Mouse (Mus musculus): ENCODE measurements around the gene Prkar2a. TPM values are rescaled to one million over a fixed set of nuclear protein-coding genes. Genes with fewer than 3 reads are reported as not detected.
"Not testable (repeated sequence)": the region's sequence is repeated elsewhere in the genome, so short reads cannot be mapped to it uniquely, and the experiment has no call there.

Gene Prkar2a
- 57.1 and 67.6 TPM in 2 replicates for polyA plus RNA-seq (2016; fragmentation: Nextera tagmentation; extraction: Ambion mirVana)

- ATAC-seq (ENCODE audit: low FRiP score, low read depth): no peak
- Histone ChIP-seq H3K36me3 (no peaks in the 10 kb centered on the region), H3K4me2 (replicated peaks) (peak within 1 kb of the TSS; percentile 9; the same call in 1 of the 2 replicates), H3K27ac (replicated peaks) (peak within 1 kb of the TSS; percentile 71), H3K27me3 (peaks cover 17% of the 10 kb centered on the region), H3K9me3 (no peaks in the 10 kb centered on the region), H3K4me1 (peaks cover 49% of the 10 kb centered on the region), H3K4me3 (no peak within 1 kb of the TSS), H3K9ac (replicated peaks) (no peak within 1 kb of the TSS)
- 13% methylated on average over 1 of the region's 1 CpGs for WGBS
These were observed at the start of gene Prkar2a for GRCm38 (mm10) chr9:108689106-108689505. Gene Prkar2a (plus strand): TSS chr9:108689314.

GRCm38 (mm10) chr9:108639825-108640224, 49.3 kb upstream of the Prkar2a start:
- Histone ChIP-seq H3K4me3 (no peak overlapping the region), H3K27ac (replicated peaks) (no peak overlapping the region), H3K4me1 (no peaks in the 10 kb centered on the region), H3K9me3 (no peaks in the 10 kb centered on the region), H3K36me3 (peaks cover 35% of the 10 kb centered on the region), H3K27me3 (no peaks in the 10 kb centered on the region), H3K9ac (replicated peaks) (no peak overlapping the region), H3K4me2 (replicated peaks) (no peak overlapping the region)
- ATAC-seq (ENCODE audit: low FRiP score, low read depth): no peak
- 88% methylated on average over 2 of the region's 2 CpGs for WGBS

GRCm38 (mm10) chr9:108648166-108648565, 40.9 kb upstream of the Prkar2a start:
- Histone ChIP-seq H3K4me3 (peak overlapping the region; percentile 92), H3K4me1 (peaks cover 16% of the 10 kb centered on the region), H3K9ac (replicated peaks) (peak overlapping the region; percentile 72), H3K9me3 (no peaks in the 10 kb centered on the region), H3K27ac (replicated peaks) (no peak overlapping the region), H3K36me3 (peaks cover 3% of the 10 kb centered on the region; the same call in 1 of the 2 replicates), H3K4me2 (replicated peaks) (peak overlapping the region; percentile 91), H3K27me3 (no peaks in the 10 kb centered on the region)
- ATAC-seq (ENCODE audit: low FRiP score, low read depth): no peak
- WGBS: 51% methylated on average over 10 of the region's 10 CpGs

- H3K36me3 ChIP-seq: no peaks in the 10 kb centered on the region
- H3K27ac ChIP-seq (replicated peaks): peak within 1 kb of the TSS; percentile 88
- H3K9ac ChIP-seq (replicated peaks): peak within 1 kb of the TSS; percentile 72
- H3K9me3 ChIP-seq: no peaks in the 10 kb centered on the region
- peak; percentile 98 for ATAC-seq (ENCODE audit: low FRiP score, low read depth)
- peaks cover 16% of the 10 kb centered on the region for H3K4me1 ChIP-seq
- H3K4me3 ChIP-seq: peak within 1 kb of the TSS; percentile 92
- H3K4me2 ChIP-seq (replicated peaks): peak within 1 kb of the TSS; percentile 91
- H3K27me3 ChIP-seq: no peaks in the 10 kb centered on the region
- under 1% methylated on average over 109 of the region's 112 CpGs for WGBS
These were observed 40.2 kb upstream of the Prkar2a start, which contains the start of gene Arih2 for GRCm38 (mm10) chr9:108648611-108649560. Gene Arih2 (minus strand): TSS chr9:108649386.

GRCm38 (mm10) chr9:108649561-108650440, 39.3 kb upstream of the Prkar2a start:
- Histone ChIP-seq H3K9me3 (no peaks in the 10 kb centered on the region), H3K9ac (replicated peaks) (peak overlapping the region; percentile 72), H3K27ac (replicated peaks) (peak overlapping the region; percentile 88), H3K4me1 (peaks cover 16% of the 10 kb centered on the region), H3K36me3 (no peaks in the 10 kb centered on the region), H3K27me3 (no peaks in the 10 kb centered on the region), H3K4me3 (peak overlapping the region; percentile 92), H3K4me2 (replicated peaks) (peak overlapping the region; percentile 91)
- ATAC-seq (ENCODE audit: low FRiP score, low read depth): no peak; the same call in none of the 2 replicates
- 33% methylated on average over 29 of the region's 29 CpGs for WGBS

GRCm38 (mm10) chr9:108654566-108655464, 34.3 kb upstream of the Prkar2a start:
- no peak overlapping the region for H3K4me2 ChIP-seq (replicated peaks)
- no peaks in the 10 kb centered on the region for H3K9me3 ChIP-seq
- peaks cover 4% of the 10 kb centered on the region for H3K4me1 ChIP-seq
- H3K4me3 ChIP-seq: no peak overlapping the region
- no peaks in the 10 kb centered on the region for H3K27me3 ChIP-seq
- H3K36me3 ChIP-seq: no peaks in the 10 kb centered on the region
- H3K9ac ChIP-seq (replicated peaks): no peak overlapping the region
- 80% methylated on average over 10 of the region's 10 CpGs for WGBS
- no peak for ATAC-seq (ENCODE audit: low FRiP score, low read depth)
- H3K27ac ChIP-seq (replicated peaks): no peak overlapping the region

GRCm38 (mm10) chr9:108655865-108656264, 33.2 kb upstream of the Prkar2a start:
- H3K27ac ChIP-seq (replicated peaks); H3K36me3 ChIP-seq; H3K4me2 ChIP-seq (replicated peaks); H3K9me3 ChIP-seq; H3K9ac ChIP-seq (replicated peaks); ATAC-seq (ENCODE audit: low FRiP score, low read depth); H3K27me3 ChIP-seq; H3K4me3 ChIP-seq; H3K4me1 ChIP-seq: not testable (repeated sequence)
- 82% methylated on average over 7 of the region's 7 CpGs for WGBS

- H3K27me3 ChIP-seq: no peaks in the 10 kb centered on the region
- H3K4me2 ChIP-seq (replicated peaks): peak within 1 kb of the TSS; percentile 82
- peaks cover 11% of the 10 kb centered on the region for H3K4me1 ChIP-seq
- H3K9ac ChIP-seq (replicated peaks): peak within 1 kb of the TSS; percentile 69
- no peak within 1 kb of the TSS for H3K27ac ChIP-seq (replicated peaks)
- 3% methylated on average over 35 of the region's 37 CpGs for WGBS
- peak; percentile 89 for ATAC-seq (ENCODE audit: low FRiP score, low read depth)
- H3K4me3 ChIP-seq: peak within 1 kb of the TSS; percentile 64
- H3K9me3 ChIP-seq: no peaks in the 10 kb centered on the region
- no peaks in the 10 kb centered on the region for H3K36me3 ChIP-seq
These were observed 27.2 kb upstream of the Prkar2a start, which contains the start of gene Slc25a20 for GRCm38 (mm10) chr9:108661677-108662612. Gene Slc25a20 (plus strand): TSS chr9:108662088.

- H3K9me3 ChIP-seq: no peaks in the 10 kb centered on the region
- H3K27ac ChIP-seq (replicated peaks): no peak overlapping the region
- no peaks in the 10 kb centered on the region for H3K36me3 ChIP-seq
- H3K4me2 ChIP-seq (replicated peaks): peak overlapping the region; percentile 82
- ATAC-seq (ENCODE audit: low FRiP score, low read depth): no peak
- no peaks in the 10 kb centered on the region for H3K27me3 ChIP-seq
- H3K9ac ChIP-seq (replicated peaks): peak overlapping the region; percentile 69
- WGBS: 50% methylated on average over 6 of the region's 6 CpGs
- H3K4me1 ChIP-seq: peaks cover 11% of the 10 kb centered on the region
- peak overlapping the region; percentile 64 for H3K4me3 ChIP-seq
These were observed 26.5 kb upstream of the Prkar2a start for GRCm38 (mm10) chr9:108662660-108663059.

- Histone ChIP-seq H3K4me3 (no peak overlapping the region), H3K4me1 (no peaks in the 10 kb centered on the region), H3K4me2 (replicated peaks) (no peak overlapping the region), H3K9me3 (no peaks in the 10 kb centered on the region), H3K36me3 (peaks cover 40% of the 10 kb centered on the region), H3K27me3 (no peaks in the 10 kb centered on the region), H3K9ac (replicated peaks) (no peak overlapping the region), H3K27ac (replicated peaks) (no peak overlapping the region)
- 58% methylated on average over 8 of the region's 8 CpGs for WGBS
- ATAC-seq (ENCODE audit: low FRiP score, low read depth): no peak
These were observed 19.2 kb upstream of the Prkar2a start for GRCm38 (mm10) chr9:108669875-108670274.

Data from midbrain, embryonic 12.5 days (tissue).